Mouse (Mus musculus) spleen, postnatal 36 days (tissue): ENCODE data around the gene Agap1.

Experiments
- DNase-seq, 2 experiments: peaks; one replicate each; pipeline ENCODE4 v3.0.0; 2022; ENCODE audit warnings: low spot score in 2 of 2, mixed read lengths in 1 of 2

Agap1 gene

DNA sequence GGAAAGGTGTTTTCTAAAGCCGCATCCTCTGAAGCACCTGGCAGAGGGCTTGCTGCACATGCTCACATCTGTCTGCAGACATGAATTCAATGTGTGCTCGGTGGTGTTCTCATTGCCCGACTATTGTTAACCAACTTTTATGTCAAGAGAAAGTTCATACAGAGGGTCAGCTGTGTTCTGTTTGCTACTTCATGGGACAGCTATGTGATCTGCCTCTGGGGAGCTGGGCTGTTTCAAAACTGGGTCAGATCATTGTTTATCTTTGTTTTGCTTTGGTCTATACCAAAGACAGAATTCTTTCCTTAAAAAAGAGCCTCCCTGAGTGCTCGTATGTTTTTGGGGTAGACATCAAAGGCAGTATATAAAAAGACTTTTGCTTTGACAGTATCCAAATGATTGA is 89.5 kb downstream of the Agap1 start:
- DNase-seq = no peak

DNA sequence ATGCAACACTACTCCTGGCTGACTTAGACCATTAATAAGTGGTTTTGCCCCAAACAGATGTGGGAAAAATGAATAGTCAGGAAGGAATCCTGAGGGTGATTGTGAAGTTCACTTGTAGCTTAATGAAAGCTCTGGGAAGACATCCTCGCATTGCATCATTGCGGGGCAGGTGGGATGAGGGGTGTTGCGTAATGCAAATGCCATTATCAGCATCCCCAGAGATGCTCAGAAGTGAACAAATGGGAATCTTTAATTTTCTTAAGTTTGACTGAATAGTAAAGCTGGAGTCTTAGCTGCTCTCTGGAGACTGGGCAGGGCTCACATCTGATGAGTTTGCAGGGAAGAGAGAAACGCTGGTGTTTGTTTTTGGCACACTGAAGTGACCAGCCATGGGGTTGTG is 90.5 kb downstream of the Agap1 start:
- no peak for DNase-seq

DNA sequence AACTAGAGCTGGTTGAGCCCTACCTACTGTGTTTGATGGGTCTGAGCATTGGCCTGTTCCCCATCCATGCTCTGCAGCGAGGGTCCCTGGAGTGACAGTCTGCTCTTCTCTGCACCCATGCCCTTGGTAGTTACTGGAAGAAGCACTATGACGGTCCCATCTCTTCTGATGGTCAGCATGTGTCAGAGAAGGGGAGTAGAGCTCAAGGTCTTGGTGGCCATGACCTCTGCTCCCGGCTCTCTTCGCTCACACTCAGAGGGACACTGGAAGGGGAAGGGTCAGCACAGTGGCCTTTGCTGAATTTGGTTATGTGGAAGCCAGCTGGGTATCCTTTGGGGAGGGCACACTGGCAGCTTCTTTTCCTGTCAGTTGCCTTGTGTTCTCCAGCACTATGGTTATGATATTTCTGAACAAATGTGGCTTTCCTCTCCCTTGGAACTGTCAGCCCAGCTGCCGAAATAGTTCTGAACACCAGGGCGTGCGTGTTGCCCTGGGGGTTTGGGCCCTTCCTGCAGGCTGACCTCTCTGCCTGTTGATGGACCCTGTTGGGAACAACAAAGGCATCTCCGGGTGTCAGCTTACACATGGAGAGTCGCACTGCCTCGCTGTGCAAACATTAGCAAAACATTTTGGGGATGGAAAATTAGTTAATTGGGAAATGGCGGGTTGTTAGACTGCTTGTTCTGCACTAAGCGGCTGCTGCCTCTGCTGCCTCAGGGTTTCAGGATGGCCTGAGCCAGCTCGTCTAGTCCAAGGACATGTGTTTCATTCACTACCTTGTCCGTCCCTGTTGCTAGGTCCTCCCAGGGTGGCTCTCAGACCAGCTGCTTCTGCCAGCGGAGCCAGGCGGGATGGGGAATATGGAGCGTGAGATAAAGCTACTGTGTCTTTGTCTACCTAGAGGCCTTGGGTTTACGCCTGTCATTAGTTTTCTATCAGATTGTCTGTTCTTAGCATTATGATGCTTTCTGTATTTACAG is 93.2 kb downstream of the Agap1 start:
- DNase-seq = no peak

DNA sequence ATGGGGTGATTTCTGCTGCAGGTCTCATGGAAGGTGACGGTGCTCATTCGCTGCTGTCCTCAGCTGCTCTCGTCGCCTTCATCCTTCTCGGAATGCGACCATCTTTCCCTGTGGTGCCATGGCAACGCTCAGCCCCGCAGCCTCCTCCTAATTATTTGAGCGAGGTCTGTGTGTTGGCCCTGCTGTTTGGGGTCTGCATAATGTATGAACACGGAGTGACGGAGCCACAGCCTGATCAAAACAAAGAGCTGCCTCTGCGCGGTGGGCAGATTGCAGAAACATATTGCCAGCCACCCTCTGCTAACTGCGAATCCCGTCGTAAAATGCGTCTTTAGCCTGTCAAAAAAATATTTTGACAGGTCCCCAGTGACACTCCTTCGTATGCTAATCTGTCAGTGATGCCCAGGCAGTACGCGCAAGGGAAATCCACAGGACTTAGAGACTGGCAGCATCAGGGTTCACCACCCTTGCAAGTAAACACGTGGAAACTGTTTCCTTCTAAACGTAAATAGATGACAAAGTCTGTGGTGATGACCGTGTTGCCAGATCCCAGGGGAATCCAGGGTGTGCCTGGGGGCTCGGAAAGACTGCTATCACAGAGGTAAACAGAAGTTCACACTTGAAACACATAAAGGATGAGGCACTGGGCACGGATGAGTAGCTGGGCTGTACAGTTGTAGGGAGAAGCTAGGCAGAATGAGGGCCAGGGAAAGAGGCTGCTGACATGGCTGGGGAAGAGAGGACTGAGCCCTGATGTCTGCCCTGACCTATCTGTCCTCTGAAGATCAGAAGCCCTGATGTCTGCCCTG is 95.7 kb downstream of the Agap1 start:
- no peak for DNase-seq

DNA sequence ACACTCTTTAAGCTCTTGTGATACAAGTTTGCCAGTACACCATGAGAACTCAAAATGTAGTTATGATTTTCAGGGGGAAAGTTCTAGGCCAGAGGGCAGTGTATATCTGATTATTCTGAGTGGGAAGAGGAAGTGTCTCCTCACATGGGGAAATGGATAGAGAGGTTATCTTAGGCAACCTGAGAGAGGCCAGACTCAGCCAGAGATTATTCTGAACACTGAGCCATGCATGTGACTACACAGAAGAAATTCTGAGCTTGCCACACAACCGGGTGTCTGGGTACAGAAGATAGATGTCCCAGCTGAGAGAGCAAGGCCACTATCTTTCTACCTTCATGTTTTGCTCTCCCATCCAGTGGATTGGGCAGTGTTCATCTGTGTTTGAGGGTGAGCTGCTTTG is 97.9 kb downstream of the Agap1 start:
- no peak for DNase-seq

DNA sequence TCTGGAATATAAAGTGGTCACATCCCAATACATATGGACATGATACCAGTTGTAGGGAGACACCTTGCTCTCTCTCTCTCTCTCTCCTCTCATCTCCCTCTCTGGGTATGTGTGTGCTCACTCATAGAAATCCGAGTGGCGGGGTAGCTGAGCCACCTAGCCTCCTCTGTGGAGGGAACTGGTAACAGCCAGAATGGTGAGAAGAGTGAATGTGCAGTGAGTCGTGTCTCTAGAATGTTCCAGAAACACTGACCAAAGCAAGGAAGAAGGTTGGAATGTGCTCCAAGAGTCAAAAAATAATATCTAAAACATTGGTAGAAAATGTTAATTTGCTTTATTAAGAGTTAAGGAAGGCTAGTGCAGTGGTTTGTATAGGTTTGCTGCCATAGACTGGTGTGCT is 99.2 kb downstream of the Agap1 start:
- DNase-seq = no peak

DNA sequence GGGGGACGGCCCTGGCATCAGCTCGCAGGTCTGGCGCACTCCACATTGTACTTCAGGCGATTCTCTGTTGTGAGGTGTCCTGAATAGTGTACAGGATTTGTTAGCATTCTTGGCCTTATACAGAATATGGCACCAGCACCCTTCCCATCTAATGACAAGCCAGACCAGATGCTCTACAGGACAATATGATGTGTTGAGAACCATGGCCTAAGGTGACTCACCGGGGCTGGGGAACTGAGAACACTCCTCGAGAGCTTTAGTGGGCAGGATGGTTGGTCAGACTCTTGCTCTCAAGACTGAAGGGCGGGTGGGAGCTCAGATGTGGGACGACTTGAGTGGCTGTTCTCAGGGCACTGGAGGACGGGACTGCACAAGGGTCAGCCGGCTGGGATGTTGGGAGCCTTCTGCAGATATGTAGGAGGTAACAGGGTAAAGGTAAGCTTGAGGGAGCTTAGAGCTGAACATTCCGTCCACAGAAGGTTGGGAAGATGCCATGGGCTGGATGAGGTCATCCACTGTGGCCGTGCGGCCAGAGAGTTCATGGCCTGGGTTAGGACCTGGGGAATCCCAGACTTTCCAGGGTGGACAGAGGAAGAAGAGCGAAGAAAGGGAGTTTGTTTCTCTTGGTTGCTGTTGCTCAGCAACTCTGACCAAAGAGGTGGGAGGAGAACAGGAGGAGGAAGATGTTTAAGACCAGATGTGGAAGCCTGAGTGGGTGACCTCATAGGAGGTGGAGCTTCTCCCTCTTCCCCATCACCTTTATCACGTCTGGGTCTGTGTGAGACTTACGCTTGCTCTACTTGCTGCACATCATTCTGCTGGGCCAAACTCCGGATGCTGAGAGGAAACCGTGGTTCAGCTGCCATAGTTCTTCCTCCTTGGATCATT is 100.6 kb downstream of the Agap1 start:
- no peak for DNase-seq

DNA sequence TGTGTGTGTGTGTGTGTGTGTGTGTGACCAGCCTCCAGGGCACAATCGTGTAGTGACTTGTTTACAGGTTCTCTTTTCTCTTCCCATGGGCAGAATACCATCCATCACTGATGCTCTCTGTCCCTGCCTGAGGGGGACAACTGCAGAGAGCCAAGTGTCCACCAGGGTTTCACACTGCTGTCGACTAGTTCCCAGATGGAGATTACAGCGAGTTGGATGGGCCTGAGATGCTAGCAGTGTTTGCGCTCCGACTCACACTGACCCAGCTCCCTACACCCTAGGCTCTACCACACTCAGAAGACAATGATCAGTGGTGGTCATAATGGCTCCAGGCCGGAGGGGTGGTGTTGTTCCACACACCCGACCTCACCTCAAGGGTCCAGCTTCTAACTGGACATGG is 101.4 kb downstream of the Agap1 start:
- DNase-seq = no peak

DNA sequence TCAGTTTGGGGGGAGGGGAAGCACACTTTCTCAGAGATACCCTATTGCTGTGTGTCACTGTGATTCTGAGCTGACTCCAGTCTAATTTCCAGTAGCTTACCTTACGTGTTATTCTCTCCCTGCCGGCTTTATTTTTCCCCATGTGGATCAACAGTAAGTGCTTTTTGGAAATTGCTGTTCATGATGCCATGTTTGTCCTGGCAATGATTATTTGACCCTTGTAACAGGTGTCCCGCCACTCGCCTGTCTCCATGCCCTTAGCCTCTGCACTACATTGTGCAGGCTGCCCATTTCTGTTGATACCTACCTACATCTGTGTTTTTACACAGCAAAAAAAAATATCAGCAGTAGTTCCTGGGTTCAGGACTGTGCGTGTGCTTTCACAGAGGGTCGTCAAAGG is 102.8 kb downstream of the Agap1 start:
- no peak for DNase-seq

DNA sequence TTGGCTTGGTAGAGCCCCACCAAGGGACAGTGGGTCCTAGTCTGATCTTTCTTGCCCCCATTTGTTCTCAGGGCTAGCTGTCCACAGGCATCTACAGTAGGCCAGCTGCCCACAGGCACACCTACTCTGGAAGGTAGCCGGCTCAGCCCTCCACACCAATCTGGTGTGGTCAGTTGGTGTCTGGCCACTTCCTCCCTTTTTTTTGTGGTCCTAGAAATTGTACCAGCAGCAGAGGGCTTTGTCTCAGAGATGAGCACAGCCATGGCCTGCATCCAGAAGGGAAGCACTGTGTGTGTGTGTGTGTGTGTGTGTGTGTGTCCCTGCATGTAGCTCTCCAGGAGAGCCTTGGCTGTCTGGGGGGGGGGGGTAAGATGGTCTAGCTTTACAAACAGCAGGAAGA is 103.5 kb downstream of the Agap1 start:
- DNase-seq = no peak

DNA sequence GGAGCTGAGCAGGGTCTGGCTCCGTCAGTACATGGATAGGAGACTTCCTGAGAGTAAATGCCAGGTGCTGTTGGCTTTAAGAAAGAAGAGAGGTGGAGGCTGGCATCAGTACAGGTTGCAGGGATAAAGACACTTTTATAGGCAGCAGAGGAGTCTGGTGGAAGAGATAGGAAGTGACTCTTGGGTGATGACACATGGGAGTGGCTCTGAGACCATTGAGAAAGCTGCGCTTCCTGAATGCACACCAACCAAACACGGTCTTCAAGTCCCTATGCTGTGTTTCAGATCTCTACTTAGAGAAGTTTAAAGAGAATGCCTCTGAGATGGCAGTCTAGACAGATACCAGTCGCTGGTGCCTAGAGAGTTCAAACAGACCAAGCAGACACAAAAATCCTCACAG is 108.8 kb downstream of the Agap1 start:
- no peak for DNase-seq

DNA sequence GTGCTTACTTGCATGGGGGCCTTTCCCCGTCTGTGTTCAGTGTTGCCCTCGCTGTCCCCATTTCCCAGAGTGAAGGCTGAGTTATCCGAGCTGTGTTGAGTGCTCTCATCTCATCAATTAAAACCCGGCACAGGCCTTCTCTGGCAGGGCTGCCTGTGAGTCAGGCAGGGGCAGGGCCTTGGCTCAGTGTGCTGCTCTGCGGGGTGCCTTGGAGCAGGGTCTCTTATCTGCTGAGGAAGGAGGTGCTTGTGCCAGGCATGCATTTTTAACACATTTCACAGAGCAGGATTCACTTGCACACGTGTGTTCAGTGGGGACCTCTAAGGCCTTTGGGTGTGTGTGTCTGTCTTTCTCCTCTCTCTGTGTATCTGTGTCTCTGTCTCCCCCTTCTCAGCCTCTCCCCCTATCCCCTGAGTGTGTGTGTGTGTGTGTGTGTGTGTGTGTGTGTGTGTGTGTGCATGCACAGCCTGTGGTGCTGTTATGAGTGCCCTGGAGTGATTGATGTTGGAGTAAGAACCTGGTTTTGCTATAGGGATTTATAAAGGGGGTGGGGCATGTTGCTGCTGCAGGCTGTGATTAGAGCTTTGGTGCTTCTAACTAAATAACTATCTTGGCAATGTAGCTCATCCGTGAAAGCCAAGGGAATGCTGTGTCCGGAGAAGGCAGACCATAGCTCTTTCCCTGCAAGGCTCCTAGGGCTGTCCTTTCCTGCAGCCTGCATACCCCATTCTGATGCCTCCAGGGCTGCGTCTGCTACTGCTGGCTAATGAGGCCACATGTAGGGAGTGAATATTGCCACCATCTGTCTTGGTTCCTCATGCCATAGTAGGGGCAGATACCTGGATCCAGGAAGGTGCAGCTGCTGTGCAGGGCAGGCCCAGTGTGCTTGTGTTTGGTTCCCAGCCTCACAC is 112.2 kb downstream of the Agap1 start:
- no peak for DNase-seq

DNA sequence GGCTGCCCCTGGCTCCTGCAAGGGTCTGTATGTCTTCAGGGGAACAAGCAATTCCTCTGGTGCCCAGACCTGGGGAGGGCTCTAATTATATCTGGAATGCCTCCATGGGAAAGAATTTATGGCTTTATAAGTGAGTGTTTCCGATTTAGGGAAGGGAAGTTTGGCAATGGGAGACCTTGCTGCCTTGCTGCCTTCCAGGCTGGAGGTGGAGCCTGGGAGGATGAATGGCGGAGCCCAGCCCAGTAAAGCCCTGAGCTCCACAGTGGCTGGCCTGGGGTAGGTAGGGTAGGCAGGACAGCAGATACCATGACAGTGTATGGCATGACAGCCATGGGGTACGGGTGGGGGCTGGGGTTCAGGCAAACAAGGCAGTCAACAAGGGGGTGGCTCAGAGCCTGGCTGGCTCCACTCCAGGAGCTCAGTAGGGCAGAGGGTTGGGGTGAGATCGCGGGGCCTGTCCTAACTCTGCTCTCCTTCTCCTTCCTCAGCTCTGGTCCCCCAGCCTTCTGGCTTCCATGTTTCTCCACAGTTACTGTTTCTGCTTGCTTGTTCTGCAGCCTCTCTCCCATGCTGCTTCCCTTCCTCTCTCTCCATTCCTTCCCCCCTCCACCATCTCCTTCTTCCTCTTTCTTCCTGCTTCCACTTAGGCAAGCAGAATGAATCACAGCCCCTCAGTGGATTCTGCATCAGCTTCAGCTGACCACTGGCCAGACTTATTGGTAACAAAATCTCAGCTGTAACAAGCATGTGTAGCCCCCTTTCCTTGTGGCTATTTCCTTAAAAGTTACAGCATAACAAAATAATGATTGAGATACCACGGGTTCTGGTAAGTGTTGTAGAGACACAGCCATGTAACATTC is 114.2 kb downstream of the Agap1 start:
- DNase-seq = no peak

DNA sequence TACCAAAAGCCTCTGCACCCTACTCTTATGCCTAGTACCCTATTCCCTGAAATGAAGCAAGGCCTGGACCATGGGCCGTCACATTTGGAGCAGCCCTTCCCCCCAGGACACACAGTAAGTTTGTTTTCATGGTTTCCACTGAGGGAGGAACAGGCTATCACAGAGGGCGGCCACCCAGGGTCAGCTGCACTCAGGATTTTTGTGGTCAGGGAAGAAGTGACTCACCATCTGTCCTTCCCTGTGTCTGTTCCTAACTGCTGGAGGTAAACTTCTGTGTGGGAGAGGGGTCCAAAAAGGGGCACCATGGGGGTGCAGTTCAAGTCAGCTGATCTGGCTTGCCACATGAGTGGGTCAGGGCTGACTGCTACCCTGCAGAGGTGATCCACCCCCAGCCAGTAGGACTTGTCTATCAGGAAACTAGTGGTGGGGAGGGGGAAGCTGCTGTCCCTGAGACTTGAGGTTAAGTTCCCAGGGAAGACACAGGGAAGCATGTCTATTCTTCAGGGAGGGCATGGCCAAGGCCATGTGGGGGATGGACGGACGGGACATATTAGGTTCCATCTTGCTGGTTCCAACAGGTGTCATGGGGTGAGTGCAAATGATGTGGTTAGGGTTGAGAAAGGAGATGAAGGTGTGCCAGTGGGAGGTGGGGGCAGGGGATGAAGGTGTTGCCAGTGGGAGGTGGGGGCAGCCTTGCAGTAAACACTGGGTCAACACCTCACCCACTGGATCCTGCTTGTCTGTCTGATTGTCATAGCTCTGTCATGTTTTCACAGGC is 116.1 kb downstream of the Agap1 start:
- DNase-seq = no peak

DNA sequence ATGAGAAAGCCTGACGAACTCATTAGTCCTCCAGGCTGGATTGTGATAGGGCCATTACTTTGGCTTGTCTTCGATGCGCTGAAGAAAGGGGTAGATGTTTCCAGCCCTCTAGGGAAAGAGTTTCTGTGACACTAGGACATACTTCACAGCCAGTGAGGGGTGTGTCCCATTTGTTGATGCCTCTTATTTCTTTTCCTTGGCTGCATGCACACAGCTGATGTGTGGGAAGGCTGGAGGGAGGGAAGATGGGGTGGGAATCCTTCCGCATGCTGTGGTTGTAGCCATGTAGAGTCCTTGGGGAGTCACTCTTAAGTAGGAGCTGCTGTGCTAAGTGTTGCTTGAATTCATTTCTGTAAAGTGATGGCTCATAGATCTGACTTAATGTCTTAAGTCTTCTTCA is 118.9 kb downstream of the Agap1 start:
- DNase-seq = no peak

DNA sequence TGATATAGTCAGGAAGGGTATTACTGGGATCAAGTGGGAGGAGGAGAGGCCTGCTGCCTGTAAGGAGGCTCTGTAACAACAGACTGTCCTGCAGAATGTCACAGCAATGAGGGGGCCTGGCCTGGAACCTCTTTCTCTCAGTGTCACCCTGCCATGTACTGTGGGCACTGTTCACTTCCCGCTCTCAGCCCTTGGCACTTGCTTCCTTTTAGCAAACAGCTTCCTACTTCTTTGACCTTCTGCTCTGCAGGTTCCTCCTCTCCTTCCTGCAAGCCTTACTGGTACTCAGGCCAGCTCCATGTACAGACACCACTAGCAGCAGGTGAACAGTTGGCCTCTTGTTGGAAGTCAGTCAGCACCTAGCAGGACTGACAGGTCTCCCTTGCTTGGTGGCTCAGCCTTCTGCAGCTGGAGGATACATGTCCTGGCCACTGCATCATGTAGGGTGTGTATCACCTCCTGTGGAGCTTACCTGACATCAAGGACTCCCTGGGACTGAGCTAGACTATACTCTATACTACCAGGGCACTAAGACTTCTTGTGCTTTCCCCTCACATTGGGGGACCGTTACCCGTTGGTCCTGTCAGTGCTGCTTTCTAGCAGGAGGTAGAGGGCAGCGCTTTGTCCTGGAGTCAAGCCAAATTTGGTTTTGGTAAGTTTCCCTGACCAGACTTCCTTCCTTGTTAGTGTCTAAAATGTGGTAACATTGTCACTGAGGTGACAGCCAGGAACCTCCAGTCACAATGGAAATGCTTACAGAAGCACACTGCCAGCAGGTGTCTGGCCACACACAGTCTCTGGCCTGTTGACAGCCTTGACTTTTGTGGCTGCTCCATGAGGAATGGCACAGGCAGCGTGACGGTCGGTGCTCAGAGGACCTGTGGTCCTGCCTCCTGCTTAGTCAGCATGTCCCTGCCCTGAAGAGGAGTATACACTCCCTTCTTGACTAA is 120.6 kb downstream of the Agap1 start:
- DNase-seq = no peak

DNA sequence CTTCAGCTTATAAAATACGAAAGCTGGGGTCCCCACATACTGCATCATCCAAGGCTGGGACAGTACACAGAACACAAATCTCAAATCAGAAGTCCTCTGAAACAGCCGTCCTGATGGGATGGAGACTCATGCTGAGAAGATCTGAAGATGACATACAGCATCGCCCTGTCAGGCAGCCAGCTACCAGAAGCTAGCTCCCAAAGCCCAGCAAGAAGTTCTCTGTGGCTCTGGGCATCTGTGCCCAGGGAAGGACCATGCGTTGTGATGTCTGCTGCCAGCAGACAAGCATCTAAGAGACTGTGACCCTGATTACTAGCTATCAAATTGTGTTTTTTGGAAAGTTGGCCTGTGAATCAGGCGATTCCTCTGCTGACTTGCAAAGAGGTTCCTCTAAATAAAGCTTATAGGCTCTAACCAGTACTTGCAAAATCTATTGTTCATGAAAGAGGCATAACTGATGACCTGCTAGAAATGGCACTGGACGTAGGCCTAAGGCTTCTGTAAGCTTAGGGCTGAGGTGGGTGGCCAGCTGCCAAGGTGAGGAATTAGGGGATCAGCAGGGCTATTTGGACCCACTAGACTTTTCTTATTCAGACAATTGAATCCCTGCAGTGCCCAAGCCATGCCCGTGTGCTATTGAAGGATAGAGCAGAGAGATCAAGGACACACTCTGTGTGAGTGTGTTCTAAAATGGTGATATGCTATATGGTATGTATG is 121.7 kb downstream of the Agap1 start:
- DNase-seq = no peak
